8 mouse cellular contexts compared by ENCODE assay signal in genomic region chr6:67535005-67535776, GRCm38 (mm10). TPM values are rescaled to one million over a fixed set of nuclear protein-coding genes. Genes with fewer than 3 reads are reported as not detected.
DNase-seq lines count a peak whose midpoint lies in the region; ATAC-seq and TF ChIP-seq lines count a peak whose summit lies in the region.

No protein-coding gene starts in this region.

- H3K4me1 ChIP-seq in intestine, embryonic 16.5 days (ENCODE audit: control insufficient read depth, insufficient read depth, low read length) = peaks cover 12% of the 10 kb centered on the region
- H3K4me1 ChIP-seq in lung, embryonic 16.5 days (replicated peaks; ENCODE audit: control insufficient read depth, insufficient read depth, low read length) = no peaks in the 10 kb centered on the region
- peaks cover 11% of the 10 kb centered on the region for H3K4me1 ChIP-seq in olfactory bulb, adult 2 months (ENCODE audit: control insufficient read depth, insufficient read depth, low read length)

- peak overlapping the region; percentile 78 for H3K4me2 ChIP-seq in intestine, embryonic 16.5 days (ENCODE audit: low read depth, low read length)
- H3K4me2 ChIP-seq in lung, embryonic 16.5 days (ENCODE audit: low read depth, low read length) = peak overlapping the region; percentile 57

- intact Hi-C loops in left cerebral cortex, adult 2 months (cut with DNase I) = no loop called here

- H3K36me3 ChIP-seq in intestine, embryonic 16.5 days (ENCODE audit: control insufficient read depth, insufficient read depth, low read length) = no peaks in the 10 kb centered on the region
- H3K36me3 ChIP-seq in lung, embryonic 16.5 days (ENCODE audit: control insufficient read depth, insufficient read depth, low read length) = no peaks in the 10 kb centered on the region

- no peak overlapping the region for H3K27ac ChIP-seq in left cerebral cortex, adult 2 months
- H3K27ac ChIP-seq in intestine, embryonic 16.5 days (ENCODE audit: low read length) = no peak overlapping the region
- H3K27ac ChIP-seq in lung, embryonic 16.5 days (ENCODE audit: low read length) = no peak overlapping the region
- H3K27ac ChIP-seq in olfactory bulb, adult 2 months (ENCODE audit: insufficient read depth, low read depth, low read length) = no peak overlapping the region

- under 1% methylated on average over 62 of the region's 62 CpGs for WGBS in intestine, embryonic 16.5 days
- WGBS in lung, embryonic 16.5 days = 2% methylated on average over 62 of the region's 62 CpGs
- 1% methylated on average over 62 of the region's 62 CpGs for WGBS in olfactory bulb, adult 2 months

- DNase-seq in left cerebral cortex, adult 2 months (ENCODE audit: extremely low spot score in 1 of 2, low spot score in 2 of 2) = no peak
- DNase-seq in left cerebral cortex, adult 11 months (ENCODE audit: low spot score) = no peak
- DNase-seq in embryo, embryonic 9.5 days (ENCODE audit: extremely low spot score) = peak; percentile 50
- DNase-seq in adrenal gland, postnatal 14 days = no peak
- DNase-seq in frontal cortex, adult 2 months (ENCODE audit: extremely low spot score in 1 of 2, low spot score in 1 of 2) = no peak

- TF ChIP-seq CTCF in left cerebral cortex, adult 2 months (IDR thresholded peaks at IDR 0.05) = no peak
- TF ChIP-seq CTCF in olfactory bulb, adult 2 months (IDR thresholded peaks at IDR 0.05; ENCODE audit: insufficient read depth, low read depth, low read length) = no peak

- H3K9ac ChIP-seq in intestine, embryonic 16.5 days (ENCODE audit: low read depth, low read length) = peak overlapping the region; percentile 37; the same call in 1 of the 2 replicates
- H3K9ac ChIP-seq in lung, embryonic 16.5 days (ENCODE audit: low read length) = peak overlapping the region; percentile 49

- H3K4me3 ChIP-seq in left cerebral cortex, adult 2 months = peak overlapping the region; percentile 34
- H3K4me3 ChIP-seq in intestine, embryonic 16.5 days (ENCODE audit: low read length) = peak overlapping the region; percentile 47
- H3K4me3 ChIP-seq in lung, embryonic 16.5 days (ENCODE audit: low read length) = peak overlapping the region; percentile 43
- H3K4me3 ChIP-seq in olfactory bulb, adult 2 months (ENCODE audit: insufficient read depth, low read depth, low read length) = peak overlapping the region; percentile 25

- TF ChIP-seq POLR2A in olfactory bulb, adult 2 months (IDR thresholded peaks at IDR 0.05; ENCODE audit: insufficient read depth, low read depth, low read length) = no peak

- ATAC-seq in intestine, embryonic 16.5 days = peak; percentile 36
- ATAC-seq in lung, embryonic 16.5 days (ENCODE audit: low read depth) = peak; percentile 40

- H3K27me3 ChIP-seq in intestine, embryonic 16.5 days (replicated peaks; ENCODE audit: control insufficient read depth, insufficient read depth, low read length) = peaks cover 38% of the 10 kb centered on the region
- H3K27me3 ChIP-seq in lung, embryonic 16.5 days (ENCODE audit: control insufficient read depth, insufficient read depth, low read depth, low read length) = peaks cover 31% of the 10 kb centered on the region

- no peaks in the 10 kb centered on the region for H3K9me3 ChIP-seq in intestine, embryonic 16.5 days (ENCODE audit: control insufficient read depth, low read length)
- H3K9me3 ChIP-seq in lung, embryonic 16.5 days (ENCODE audit: control insufficient read depth, low read length) = no peaks in the 10 kb centered on the region

RNA-seq across cellular contexts. Expression of gene Tacstd2, which starts 0.4 kb away (rescaled TPM):
- total RNA-seq in left cerebral cortex, adult 2 months (2021) = not detected
- polyA plus RNA-seq in intestine, embryonic 16.5 days (2015; fragmentation: Nextera tagmentation; extraction: Ambion mirVana) = 4.6 and 6.3 TPM in 2 replicates
- 21.0 and 26.1 TPM in 2 replicates for polyA plus RNA-seq in lung, embryonic 16.5 days (2015; fragmentation: Nextera tagmentation; extraction: Ambion mirVana)
- polyA plus RNA-seq in olfactory bulb, adult 2 months (2012; ENCODE audit: insufficient read depth, insufficient read length, low replicate concordance, missing spikeins) = not detected in 2 replicates
- 0.23 TPM in 1 of 2 replicates, not detected in the other for total RNA-seq in adrenal gland, postnatal 14 days (2021)
- polyA plus RNA-seq in frontal cortex, adult 2 months (2012; rRNA removed) = 0.10 and 0.42 TPM in 2 replicates

RNA-seq across cellular contexts. Expression of gene Il23r, which starts 43.5 kb away (rescaled TPM):
- total RNA-seq in left cerebral cortex, adult 2 months (2021) = not detected
- 0.10 and 0.37 TPM in 2 replicates for polyA plus RNA-seq in intestine, embryonic 16.5 days (2015; fragmentation: Nextera tagmentation; extraction: Ambion mirVana)
- polyA plus RNA-seq in lung, embryonic 16.5 days (2015; fragmentation: Nextera tagmentation; extraction: Ambion mirVana) = 0.08 TPM in 1 of 2 replicates, not detected in the other
- polyA plus RNA-seq in olfactory bulb, adult 2 months (2012; ENCODE audit: insufficient read depth, insufficient read length, low replicate concordance, missing spikeins) = not detected in 2 replicates
- total RNA-seq in adrenal gland, postnatal 14 days (2021) = 2.0 and 4.7 TPM in 2 replicates
- polyA plus RNA-seq in frontal cortex, adult 2 months (2012; rRNA removed) = not detected in 2 replicates
